ENCODE assay signal across 8 mouse cellular contexts in genomic region chr3:37934905-37935708, GRCm38 (mm10).
DNase-seq lines count a peak whose midpoint lies in the region; ATAC-seq lines count a peak whose summit lies in the region.

No protein-coding gene starts in this region.

- no peak overlapping the region for H3K4me2 ChIP-seq in hindbrain, embryonic 15.5 days
- no peak overlapping the region for H3K4me2 ChIP-seq in liver, embryonic 16.5 days (ENCODE audit: low read depth, low read length)

- H3K4me1 ChIP-seq in hindbrain, embryonic 15.5 days (replicated peaks) = peaks cover 12% of the 10 kb centered on the region
- peaks cover 3% of the 10 kb centered on the region for H3K4me1 ChIP-seq in liver, embryonic 16.5 days (ENCODE audit: control insufficient read depth, low read depth, low read length)

- no peak overlapping the region for H3K9ac ChIP-seq in hindbrain, embryonic 15.5 days
- H3K9ac ChIP-seq in liver, embryonic 16.5 days (ENCODE audit: low read depth, low read length) = no peak overlapping the region

- H3K27ac ChIP-seq in hindbrain, embryonic 15.5 days (replicated peaks) = peak overlapping the region; percentile 20; the same call in 1 of the 2 replicates
- H3K27ac ChIP-seq in liver, embryonic 16.5 days (ENCODE audit: low read length) = peak overlapping the region; percentile 33; the same call in 1 of the 2 replicates

- no peaks in the 10 kb centered on the region for H3K27me3 ChIP-seq in hindbrain, embryonic 15.5 days
- H3K27me3 ChIP-seq in liver, embryonic 16.5 days (ENCODE audit: control insufficient read depth, insufficient read depth, low read depth, low read length) = no peaks in the 10 kb centered on the region

- no peak for ATAC-seq in hindbrain, embryonic 15.5 days (ENCODE audit: low FRiP score, low read depth)
- ATAC-seq in liver, embryonic 16.5 days (ENCODE audit: low read depth) = peak; percentile 81
- ATAC-seq in cerebellum, adult (ENCODE audit: insufficient number of reproducible peaks, low FRiP score, low TSS enrichment) = no peak
- ATAC-seq in CD4-positive, CD25-positive, alpha-beta regulatory T cell, adult 4 months = no peak

- H3K9me3 ChIP-seq in hindbrain, embryonic 15.5 days = no peaks in the 10 kb centered on the region
- no peaks in the 10 kb centered on the region for H3K9me3 ChIP-seq in liver, embryonic 16.5 days (replicated peaks; ENCODE audit: control insufficient read depth, low read length)

- no peaks in the 10 kb centered on the region for H3K36me3 ChIP-seq in hindbrain, embryonic 15.5 days
- no peaks in the 10 kb centered on the region for H3K36me3 ChIP-seq in liver, embryonic 16.5 days (ENCODE audit: control insufficient read depth, insufficient read depth)

- intact Hi-C loops in left cerebral cortex, postnatal 10 days (cut with DNase I) = no loop called here

- peak; percentile 16 to 46 for DNase-seq in left cerebral cortex, postnatal 10 days (ENCODE audit: extremely low spot score in 1 of 2, low spot score in 2 of 2)
- DNase-seq in left cerebral cortex, adult 8-10 months (ENCODE audit: low spot score in 2 of 2) = no peak
- peak; percentile 73 for DNase-seq in embryo, embryonic 11 days
- no peak for DNase-seq in spleen, postnatal 10 days (ENCODE audit: low spot score in 2 of 2)

- WGBS in hindbrain, embryonic 15.5 days = 51% methylated on average over 10 of the region's 10 CpGs
- 23% methylated on average over 10 of the region's 10 CpGs for WGBS in liver, embryonic 16.5 days (ENCODE audit: insufficient replicate concordance)

- H3K4me3 ChIP-seq in hindbrain, embryonic 15.5 days = no peak overlapping the region
- no peak overlapping the region for H3K4me3 ChIP-seq in liver, embryonic 16.5 days (ENCODE audit: low read depth, low read length)

Comparison
In these comparisons a context has a peak if more than half of its experiments do, and no peak if none do; other contexts are left out.
1. DNase-seq: peak in left cerebral cortex, postnatal 10 days (2 of 2) and embryo, embryonic 11 days (single experiment); none in left cerebral cortex, adult 8-10 months (0 of 2) and spleen, postnatal 10 days (0 of 2).